Mouse (Mus musculus): ENCODE measurements around the gene Mob3b. TPM values are rescaled to one million over a fixed set of nuclear protein-coding genes. Genes with fewer than 3 reads are reported as not detected.
A peak's percentile ranks its signal among the peaks of the same experiment; 100 is the strongest.

The Mob3b gene
- polyA plus RNA-seq, 2 experiments: 1.4 to 2.6 TPM

DNA sequence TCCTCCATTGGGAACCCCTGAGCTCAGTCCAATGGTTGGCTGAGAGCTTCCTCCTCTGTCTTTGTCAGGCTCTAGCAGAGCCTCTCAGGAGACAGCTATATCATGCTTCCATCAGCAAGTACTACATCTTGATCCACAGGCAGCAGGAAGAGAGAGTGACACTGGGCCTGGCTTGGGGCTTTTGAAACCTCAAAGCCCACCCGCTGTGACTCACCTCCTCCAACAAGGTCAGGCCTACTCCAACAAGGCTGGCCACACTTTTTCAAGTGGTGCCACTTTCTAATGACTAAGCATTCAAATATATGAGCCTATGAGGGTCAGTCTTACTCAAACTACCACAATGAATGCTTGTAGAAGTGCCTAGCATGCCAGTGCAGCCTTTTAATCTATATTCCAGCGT is 15.2 kb upstream of the Mob3b start:
- DNase-seq (ENCODE audit: low read depth in 3 of 3, low spot score in 3 of 3) (no peak), ATAC-seq (ENCODE audit: insufficient read depth) (no peak)
- Histone ChIP-seq H3K9ac (replicated peaks) (no peak overlapping the region), H3K27me3 (ENCODE audit: control insufficient read depth, insufficient read depth, low read length) (no peaks in the 10 kb centered on the region), H3K4me1 (replicated peaks; ENCODE audit: control insufficient read depth in 2 of 2, insufficient read depth in 2 of 2, low read length in 1 of 2) (no peaks in the 10 kb centered on the region), H3K4me2 (ENCODE audit: low read depth) (no peak overlapping the region), H3K36me3 (replicated peaks; ENCODE audit: control insufficient read depth, insufficient read depth, low read depth) (no peaks in the 10 kb centered on the region), H3K4me3 (ENCODE audit: insufficient read depth in 1 of 2, low read depth in 2 of 2, low read length in 2 of 2) (no peak overlapping the region), H3K27ac (no peak overlapping the region), H3K9me3 (ENCODE audit: control insufficient read depth, low read length) (no peaks in the 10 kb centered on the region)
- TF ChIP-seq CTCF (IDR thresholded peaks at IDR 0.05; ENCODE audit: low read depth) (no peak), EP300 (IDR thresholded peaks at IDR 0.05; ENCODE audit: low read depth) (no peak)
- 58% methylated on average over 2 of the region's 2 CpGs for WGBS (ENCODE audit: insufficient replicate concordance)

- H3K4me2 ChIP-seq (ENCODE audit: low read depth): no peak overlapping the region
- no peaks in the 10 kb centered on the region for H3K27me3 ChIP-seq (ENCODE audit: control insufficient read depth, insufficient read depth, low read length)
- TF ChIP-seq EP300 (IDR thresholded peaks at IDR 0.05; ENCODE audit: low read depth) (no peak), CTCF (IDR thresholded peaks at IDR 0.05; ENCODE audit: low read depth) (no peak)
- no peak for ATAC-seq (ENCODE audit: insufficient read depth)
- H3K9ac ChIP-seq (replicated peaks): no peak overlapping the region
- H3K27ac ChIP-seq: no peak overlapping the region
- 72% methylated on average over 13 of the region's 13 CpGs for WGBS (ENCODE audit: insufficient replicate concordance)
- peaks cover 0 to 4% of the 10 kb centered on the region in 2 experiments; a peak in 2 of 4 replicates for H3K4me1 ChIP-seq (replicated peaks; ENCODE audit: control insufficient read depth in 2 of 2, insufficient read depth in 2 of 2, low read length in 1 of 2)
- H3K9me3 ChIP-seq (ENCODE audit: control insufficient read depth, low read length): no peaks in the 10 kb centered on the region
- no peak overlapping the region for H3K4me3 ChIP-seq (ENCODE audit: insufficient read depth in 1 of 2, low read depth in 2 of 2, low read length in 2 of 2)
- no peak for DNase-seq (ENCODE audit: low read depth in 3 of 3, low spot score in 3 of 3)
- no peaks in the 10 kb centered on the region for H3K36me3 ChIP-seq (replicated peaks; ENCODE audit: control insufficient read depth, insufficient read depth, low read depth)
These were observed 12.4 kb upstream of the Mob3b start for GRCm38 (mm10) chr4:35169571-35170125.

- no peak for ATAC-seq (ENCODE audit: insufficient read depth)
- no peak for TF ChIP-seq EP300 (IDR thresholded peaks at IDR 0.05; ENCODE audit: low read depth)
- TF ChIP-seq CTCF (IDR thresholded peaks at IDR 0.05; ENCODE audit: low read depth): no peak
- whole genome bisulfite sequencing (ENCODE audit: insufficient replicate concordance): 41% methylated on average over 5 of the region's 5 CpGs
These were observed 10.6 kb upstream of the Mob3b start for GRCm38 (mm10) chr4:35167855-35168254.

GRCm38 (mm10) chr4:35165947-35166346 is 8.7 kb upstream of the Mob3b start:
- DNase-seq (ENCODE audit: low read depth in 3 of 3, low spot score in 3 of 3) (no peak), ATAC-seq (ENCODE audit: insufficient read depth) (peak; percentile 31; the same call in 1 of the 2 replicates)
- Histone ChIP-seq H3K9ac (replicated peaks) (no peak overlapping the region), H3K4me1 (replicated peaks; ENCODE audit: control insufficient read depth in 2 of 2, insufficient read depth in 2 of 2, low read length in 1 of 2) (peaks cover 0 to 4% of the 10 kb centered on the region in 2 experiments; a peak in 2 of 4 replicates), H3K27me3 (ENCODE audit: control insufficient read depth, insufficient read depth, low read length) (no peaks in the 10 kb centered on the region), H3K27ac (no peak overlapping the region), H3K4me2 (ENCODE audit: low read depth) (no peak overlapping the region), H3K9me3 (ENCODE audit: control insufficient read depth, low read length) (no peaks in the 10 kb centered on the region), H3K4me3 (ENCODE audit: insufficient read depth in 1 of 2, low read depth in 2 of 2, low read length in 2 of 2) (no peak overlapping the region), H3K36me3 (replicated peaks; ENCODE audit: control insufficient read depth, insufficient read depth, low read depth) (no peaks in the 10 kb centered on the region)
- 14% methylated on average over 3 of the region's 3 CpGs for WGBS (ENCODE audit: insufficient replicate concordance)
- TF ChIP-seq CTCF (IDR thresholded peaks at IDR 0.05; ENCODE audit: low read depth) (no peak), EP300 (IDR thresholded peaks at IDR 0.05; ENCODE audit: low read depth) (no peak)

More at GRCm38 (mm10) chr4:35167855-35168254, 10.6 kb upstream of the Mob3b start:
- Histone ChIP-seq H3K4me1 (replicated peaks; ENCODE audit: control insufficient read depth in 2 of 2, insufficient read depth in 2 of 2, low read length in 1 of 2) (peaks cover 0 to 4% of the 10 kb centered on the region in 2 experiments; a peak in 2 of 4 replicates), H3K9me3 (ENCODE audit: control insufficient read depth, low read length) (no peaks in the 10 kb centered on the region), H3K27me3 (ENCODE audit: control insufficient read depth, insufficient read depth, low read length) (no peaks in the 10 kb centered on the region), H3K9ac (replicated peaks) (no peak overlapping the region), H3K36me3 (replicated peaks; ENCODE audit: control insufficient read depth, insufficient read depth, low read depth) (no peaks in the 10 kb centered on the region), H3K27ac (no peak overlapping the region), H3K4me2 (ENCODE audit: low read depth) (no peak overlapping the region), H3K4me3 (ENCODE audit: insufficient read depth in 1 of 2, low read depth in 2 of 2, low read length in 2 of 2) (no peak overlapping the region)
- no peak for DNase-seq (ENCODE audit: low read depth in 3 of 3, low spot score in 3 of 3)

DNA sequence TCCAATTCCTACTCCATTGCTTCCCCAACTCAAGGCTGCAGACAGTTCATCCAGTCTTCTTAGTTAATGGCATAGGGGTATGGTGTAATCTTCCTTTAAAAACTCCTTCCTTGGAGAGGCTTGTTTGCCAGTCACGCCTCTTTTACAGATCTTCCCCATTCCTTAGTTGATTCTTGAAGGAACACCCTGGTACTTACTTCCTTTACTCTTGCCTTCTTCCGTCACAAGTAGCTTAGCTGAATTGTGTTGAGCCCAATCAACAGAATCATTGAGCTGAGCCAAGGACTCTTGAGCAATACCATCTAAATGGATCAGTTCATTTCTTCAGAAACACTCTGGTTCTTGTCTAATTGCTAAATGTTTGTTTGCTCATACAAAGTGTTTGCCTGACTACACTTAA is 8.0 kb upstream of the Mob3b start:
- no peaks in the 10 kb centered on the region for H3K36me3 ChIP-seq (replicated peaks; ENCODE audit: control insufficient read depth, insufficient read depth, low read depth)
- no peaks in the 10 kb centered on the region for H3K9me3 ChIP-seq (ENCODE audit: control insufficient read depth, low read length)
- H3K27me3 ChIP-seq (ENCODE audit: control insufficient read depth, insufficient read depth, low read length): no peaks in the 10 kb centered on the region
- no peak overlapping the region for H3K4me3 ChIP-seq (ENCODE audit: insufficient read depth in 1 of 2, low read depth in 2 of 2, low read length in 2 of 2)
- DNase-seq (ENCODE audit: low read depth in 3 of 3, low spot score in 3 of 3): no peak
- no peak overlapping the region for H3K27ac ChIP-seq
- H3K9ac ChIP-seq (replicated peaks): no peak overlapping the region
- no peak for ATAC-seq (ENCODE audit: insufficient read depth)
- WGBS (ENCODE audit: insufficient replicate concordance): 65% methylated on average over 2 of the region's 2 CpGs
- H3K4me2 ChIP-seq (ENCODE audit: low read depth): no peak overlapping the region
- no peak for TF ChIP-seq CTCF (IDR thresholded peaks at IDR 0.05; ENCODE audit: low read depth)
- no peak for TF ChIP-seq EP300 (IDR thresholded peaks at IDR 0.05; ENCODE audit: low read depth)
- H3K4me1 ChIP-seq (replicated peaks; ENCODE audit: control insufficient read depth in 2 of 2, insufficient read depth in 2 of 2, low read length in 1 of 2): peaks cover 0 to 4% of the 10 kb centered on the region in 2 experiments; a peak in 2 of 4 replicates
